Mouse (Mus musculus) ovary, postnatal 10 days (tissue): Measurements from ENCODE around the gene Gzmm.

Experiments
- DNase-seq: peaks from one replicate; pipeline ENCODE4 v3.0.0; 2022; ENCODE audit warnings: low spot score

The Gzmm gene

DNA sequence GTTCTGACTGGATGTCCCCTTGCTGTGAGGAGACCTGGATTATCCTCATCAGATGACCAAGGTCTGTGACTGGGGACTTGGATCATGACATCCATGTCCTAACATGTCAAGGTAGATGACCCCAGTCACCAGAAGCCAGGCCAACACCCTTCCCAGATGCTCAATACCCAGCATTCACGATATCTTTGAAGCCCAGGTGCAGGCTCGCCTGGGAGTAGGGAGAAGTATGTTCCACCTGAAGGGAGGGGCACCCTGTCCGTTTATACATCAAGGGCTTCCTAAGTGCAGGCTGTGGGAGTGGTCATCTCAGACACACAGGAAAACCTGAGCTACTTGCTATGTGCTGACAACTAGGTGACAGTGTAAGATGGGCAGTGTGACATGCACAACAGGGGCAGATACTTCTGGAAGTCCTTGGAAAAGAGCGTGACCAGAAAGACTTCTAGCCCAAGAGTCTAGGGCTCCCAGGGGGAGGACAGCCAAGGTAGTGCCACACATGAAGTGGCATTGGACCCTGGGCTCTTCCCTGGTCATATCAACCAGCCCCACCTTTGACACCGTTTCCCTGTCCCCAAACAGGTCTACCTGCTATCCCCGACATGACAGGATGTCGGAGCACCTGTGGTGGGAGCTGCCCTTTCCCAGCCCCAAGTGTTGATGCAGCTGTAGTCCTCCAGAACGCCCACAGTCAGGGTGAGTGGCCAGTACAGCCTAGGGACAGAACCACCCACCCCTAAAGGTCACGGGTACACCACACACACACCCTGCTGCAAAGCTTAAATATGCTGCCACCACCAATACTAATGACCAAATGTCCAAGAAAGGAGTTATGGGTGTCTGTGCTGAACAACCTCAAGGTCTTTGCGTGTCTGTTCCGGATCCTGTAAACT is 8.0 kb upstream of the Gzmm start:
- DNase-seq, result no peak

DNA sequence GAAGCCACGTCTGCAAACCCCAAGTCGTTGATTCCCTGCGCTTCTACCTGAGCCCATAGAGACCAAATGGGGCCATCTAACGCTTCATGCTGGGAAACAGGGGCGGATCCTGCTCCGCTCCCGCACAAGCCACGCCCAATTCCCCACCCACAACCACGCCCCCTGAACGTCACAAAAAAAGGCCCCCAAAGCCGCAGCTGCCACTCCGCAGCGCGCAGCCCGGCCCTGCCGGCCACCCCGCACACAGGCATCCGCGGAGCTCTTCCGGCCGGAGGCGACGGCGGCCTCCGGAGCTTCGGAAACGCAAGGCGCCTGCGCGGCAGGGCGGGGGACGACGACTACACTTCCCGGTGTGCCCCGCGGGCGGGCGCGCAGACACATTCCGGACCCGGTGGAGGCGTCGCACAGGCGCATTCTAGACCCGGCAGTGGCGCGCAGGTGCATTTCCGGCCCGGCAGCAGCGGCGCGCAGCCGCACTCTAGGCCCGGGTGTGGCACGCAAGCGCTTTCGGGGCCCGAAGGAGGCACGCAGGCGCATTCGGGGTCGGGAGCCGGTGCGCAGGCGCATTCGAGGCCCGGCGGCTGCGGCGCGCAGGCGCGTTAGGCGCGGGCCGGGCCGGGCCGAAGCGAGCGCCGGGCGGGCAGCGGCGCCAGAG is 7.1 kb upstream of the Gzmm start, which contains the start of gene Cdc34:
Cdc34 (plus strand) TSS at position 605 of the 655 bp plus-strand sequence.
- DNase-seq, result peak; percentile 96

DNA sequence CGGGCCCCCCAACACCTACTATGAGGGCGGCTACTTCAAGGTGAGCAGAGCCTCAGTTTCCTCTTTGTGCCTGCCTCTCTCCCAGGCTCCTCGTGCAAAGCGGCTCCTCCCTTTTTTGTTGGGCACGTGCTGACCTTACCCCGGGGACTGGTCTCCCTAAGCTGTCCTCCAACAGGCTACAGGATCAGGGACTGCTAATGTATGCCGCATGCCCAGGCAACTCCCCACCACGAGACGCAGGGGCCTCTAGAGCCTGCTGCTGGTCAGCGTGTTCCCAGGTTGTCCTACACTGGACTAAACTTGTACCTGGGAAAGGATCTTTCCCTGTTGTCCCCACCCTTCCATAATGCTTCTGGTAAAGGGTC is 6.3 kb upstream of the Gzmm start:
- no peak for DNase-seq

DNA sequence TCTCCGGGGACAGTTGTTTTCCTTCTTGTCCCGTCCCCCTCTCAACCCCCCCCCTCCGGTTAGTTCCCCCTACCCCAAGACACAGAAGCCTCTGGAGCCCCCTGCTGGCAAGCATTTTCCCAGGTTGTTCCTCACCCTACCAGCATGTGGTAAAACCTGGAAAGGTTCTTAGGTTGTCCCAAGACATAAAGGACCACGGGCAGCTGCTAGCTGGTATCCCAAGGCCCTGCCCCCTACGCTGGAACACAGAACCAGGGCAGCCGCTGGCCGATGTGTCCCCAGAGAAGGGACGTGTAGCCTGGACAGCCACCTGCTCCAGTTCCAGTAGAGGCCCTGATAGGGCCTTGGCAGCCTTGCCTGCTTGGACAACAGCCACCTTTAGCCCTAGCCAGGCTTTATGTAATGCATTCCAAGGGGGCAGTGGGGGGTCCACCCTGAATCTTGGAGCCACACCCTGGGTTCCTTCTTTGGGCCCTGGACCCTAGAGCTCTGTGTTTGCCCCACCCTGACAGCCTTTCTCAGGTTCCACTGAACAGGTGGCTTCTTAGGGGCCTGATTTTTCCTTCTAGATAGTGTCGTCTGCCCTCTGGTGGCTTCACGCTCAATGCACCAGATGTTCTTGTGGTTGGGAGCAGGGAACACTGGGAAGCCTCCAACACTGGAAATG is 5.8 kb upstream of the Gzmm start:
- DNase-seq, result no peak

DNA sequence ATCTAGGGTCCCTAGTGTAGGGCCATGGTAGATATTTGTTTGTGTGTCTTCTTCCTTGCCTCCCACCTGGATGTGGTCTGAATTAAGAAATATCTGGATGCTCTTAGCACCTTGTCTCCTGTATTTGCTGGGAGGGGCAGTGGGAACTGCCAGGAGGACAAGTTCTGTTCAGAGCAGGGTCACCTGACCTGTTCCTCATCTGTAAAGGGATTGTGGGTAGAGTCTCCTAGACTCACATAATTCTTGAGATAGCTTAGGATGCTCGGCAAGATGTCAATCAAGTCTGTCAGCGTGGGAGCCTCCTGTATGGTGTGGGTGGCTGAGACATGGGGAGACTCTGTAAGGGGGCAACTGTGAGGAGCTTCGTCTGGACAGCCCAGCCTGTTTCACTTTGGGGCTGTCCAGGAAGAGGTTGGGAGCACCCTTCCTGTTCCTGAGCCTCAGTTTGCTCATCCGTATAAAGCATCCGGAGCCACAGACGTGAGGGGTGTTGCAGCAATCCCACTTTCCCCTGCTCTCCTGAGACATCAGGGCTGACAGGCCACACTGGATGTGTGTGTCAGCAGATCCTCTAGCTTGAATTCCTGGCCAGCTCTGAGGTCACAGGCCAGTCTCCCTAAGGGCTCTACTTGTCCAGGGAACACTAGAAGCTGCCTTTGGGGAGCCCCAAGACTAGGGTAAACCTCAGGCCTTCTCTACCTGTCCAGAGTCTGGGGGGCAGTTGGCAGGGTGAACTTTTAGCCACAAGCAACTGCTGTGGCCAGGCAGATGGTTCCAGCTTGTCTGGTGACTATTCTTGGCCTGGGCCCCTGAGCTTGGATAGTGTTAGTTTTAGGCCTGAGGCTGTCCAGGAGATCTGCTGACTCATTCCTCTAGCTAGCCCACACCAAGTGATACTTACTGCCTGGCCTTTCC is 4.8 kb upstream of the Gzmm start:
- DNase-seq, result no peak

DNA sequence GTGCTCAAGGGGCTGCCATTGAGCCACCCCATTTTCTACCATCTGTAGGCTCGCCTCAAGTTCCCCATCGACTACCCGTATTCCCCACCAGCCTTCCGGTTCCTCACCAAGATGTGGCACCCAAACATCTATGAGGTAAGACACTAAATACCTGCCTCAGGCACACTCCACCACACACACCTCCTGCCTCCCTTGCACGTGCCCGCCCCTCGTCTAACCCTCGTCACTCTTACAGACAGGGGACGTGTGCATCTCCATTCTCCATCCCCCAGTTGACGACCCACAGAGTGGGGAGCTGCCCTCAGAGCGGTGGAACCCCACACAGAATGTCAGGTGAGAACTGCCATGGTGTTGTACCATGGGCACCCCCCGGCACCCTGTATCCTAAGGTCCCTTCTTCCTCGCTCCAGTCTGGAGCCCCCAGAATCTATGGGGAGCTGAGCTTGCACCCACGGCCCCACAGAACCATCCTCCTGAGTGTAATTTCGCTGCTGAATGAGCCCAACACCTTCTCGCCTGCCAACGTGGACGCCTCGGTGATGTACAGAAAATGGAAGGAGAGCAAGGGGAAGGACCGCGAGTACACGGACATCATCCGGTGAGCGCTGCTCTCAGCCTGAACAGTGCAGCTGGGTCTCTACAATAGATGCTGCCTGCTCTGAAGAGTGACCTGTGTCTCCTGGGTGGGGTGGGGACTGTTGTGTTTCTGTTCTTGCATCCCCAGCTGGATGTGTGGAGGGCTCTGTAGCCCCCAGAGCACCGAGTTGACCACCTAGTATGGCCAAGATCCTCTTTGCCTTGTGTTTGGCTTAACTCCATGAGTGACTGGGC is 3.8 kb upstream of the Gzmm start:
- DNase-seq, result no peak

DNA sequence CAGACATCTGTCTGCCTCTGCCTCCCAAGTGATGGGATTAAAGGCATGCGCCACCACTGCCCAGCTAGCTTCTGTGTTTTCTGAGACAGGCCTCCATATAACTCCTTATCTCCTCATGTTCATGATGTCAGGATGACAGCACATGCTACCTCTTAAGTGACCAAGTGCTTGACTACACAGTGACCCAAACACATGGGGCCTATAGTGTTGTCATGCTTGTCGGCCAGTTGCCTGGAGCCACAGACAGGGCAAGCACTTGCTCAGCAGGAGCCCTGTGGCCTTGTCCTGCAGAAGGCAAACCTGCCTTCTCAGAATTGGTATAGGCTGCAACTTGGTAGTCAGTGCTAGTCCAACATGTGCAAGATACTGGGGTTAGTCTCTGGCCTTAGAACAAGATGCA is 2.6 kb upstream of the Gzmm start:
- no peak for DNase-seq

DNA sequence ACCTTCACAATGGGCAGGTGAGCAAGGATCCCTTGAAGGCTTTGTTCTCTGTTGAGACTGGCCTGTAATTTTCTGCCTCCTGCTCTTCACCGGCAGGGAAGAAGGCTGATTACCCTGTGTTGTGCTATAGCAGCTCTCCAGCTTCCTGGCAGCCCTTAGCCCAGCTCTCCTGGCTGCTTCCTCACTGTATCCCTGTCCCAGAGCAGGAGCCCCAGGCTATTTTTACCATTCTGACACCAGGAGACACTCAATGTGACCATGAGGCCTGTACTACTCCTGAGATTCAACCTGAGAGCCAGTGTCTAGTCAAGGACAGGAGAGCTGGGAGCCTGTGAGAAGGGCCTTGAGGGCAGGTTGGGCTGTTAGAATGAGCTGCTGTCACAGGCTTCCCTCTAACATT is 2.1 kb upstream of the Gzmm start:
- no peak for DNase-seq

DNA sequence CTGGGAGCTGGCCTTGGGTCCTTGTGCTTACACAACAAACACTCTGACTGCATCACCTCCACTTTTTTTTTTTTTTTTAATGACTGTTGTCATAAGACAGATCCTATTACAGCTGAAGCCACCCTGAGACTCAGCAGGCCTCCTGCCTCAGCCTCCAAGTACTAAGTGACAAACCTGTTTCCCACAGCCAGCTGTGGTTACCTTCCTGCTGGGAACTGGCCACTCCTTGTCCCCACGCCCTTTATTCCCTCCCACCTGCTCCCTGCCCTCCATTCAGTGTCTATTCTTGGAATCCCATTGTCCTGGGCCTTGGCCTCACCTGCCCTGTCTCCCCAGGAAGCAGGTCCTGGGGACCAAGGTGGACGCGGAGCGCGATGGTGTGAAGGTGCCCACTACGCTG is 1.3 kb upstream of the Gzmm start:
- DNase-seq, result no peak

DNA sequence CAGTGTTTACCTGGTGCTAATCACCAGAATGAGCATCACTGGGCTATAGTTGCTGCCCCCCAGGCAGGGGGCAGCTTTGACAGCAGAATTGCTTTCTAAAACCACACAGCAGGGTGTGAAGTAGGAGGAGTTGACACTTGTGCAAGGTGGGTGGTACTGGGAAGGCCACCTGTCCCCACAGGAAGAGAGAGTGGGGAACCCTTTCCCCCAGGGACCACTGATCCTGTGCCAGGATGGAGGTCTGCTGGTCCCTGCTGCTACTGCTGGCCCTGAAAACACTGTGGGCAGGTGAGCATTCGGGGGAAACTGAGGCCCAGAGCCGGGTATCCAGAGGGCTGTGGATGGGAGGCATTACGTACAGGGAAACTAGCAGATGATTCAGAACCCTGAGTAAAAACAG is 358 bp downstream of the Gzmm start:
- DNase-seq, result no peak

DNA sequence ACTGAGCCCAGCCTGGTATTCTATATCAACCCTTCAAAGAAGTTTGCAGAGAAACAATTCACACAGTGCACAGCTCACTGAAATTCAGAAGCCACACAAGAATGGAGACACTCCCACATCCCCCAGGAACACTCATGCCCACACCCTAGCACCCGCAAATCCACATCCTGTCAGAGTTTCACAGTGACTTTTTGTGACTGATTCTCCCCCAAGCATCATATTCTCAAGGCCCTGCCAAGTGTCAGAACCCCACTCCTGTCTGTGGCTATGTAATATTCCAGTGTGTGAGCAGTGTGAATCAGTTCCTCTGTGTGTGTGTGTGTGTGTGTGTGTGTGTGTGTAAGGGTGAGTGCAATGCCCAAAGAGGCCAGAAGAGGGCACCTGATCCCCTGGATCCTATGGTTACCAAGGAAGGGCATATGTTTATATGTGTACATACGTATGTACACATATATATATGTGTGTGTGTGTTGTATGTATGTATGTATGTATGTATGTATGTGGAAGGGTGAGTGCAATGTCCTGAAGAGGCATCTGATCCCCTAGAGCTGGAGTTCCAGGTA is 3.2 kb downstream of the Gzmm start:
- no peak for DNase-seq

DNA sequence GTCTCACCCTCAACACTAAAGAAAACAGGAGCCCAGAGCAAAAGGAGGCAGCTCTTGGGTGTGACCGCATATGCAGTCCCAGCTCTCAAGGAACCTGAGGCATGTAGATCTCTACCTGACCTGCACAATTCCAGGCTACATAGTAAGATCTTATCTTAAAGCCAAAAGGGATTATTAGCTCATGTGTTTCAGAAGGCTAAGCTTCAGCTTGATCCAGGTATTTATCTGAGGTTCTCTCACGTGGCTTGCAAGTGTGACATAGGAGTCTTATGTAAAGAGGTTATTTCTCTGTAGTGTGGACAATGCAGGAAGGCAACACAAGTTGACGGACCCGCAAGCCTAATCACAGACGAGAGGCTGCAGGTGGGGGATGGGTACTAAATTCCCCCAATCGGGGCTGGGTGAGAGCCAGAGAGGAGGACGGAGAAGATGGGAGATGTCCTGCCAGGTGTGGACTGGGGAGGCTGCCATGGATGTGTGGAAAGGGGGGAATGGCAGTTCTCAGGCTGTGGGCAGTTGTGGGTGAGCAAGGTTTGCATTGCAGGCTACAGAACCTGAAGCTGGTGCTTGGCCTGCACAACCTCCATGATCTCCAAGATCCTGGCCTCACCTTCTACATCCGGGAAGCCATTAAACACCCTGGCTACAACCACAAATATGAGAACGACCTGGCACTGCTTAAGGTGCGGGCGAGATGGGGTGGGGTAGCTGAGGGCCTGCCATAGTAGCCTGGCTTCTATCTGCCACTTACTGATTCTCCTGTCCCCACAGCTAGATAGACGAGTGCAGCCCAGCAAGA is 5.0 kb downstream of the Gzmm start:
- DNase-seq, result no peak

DNA sequence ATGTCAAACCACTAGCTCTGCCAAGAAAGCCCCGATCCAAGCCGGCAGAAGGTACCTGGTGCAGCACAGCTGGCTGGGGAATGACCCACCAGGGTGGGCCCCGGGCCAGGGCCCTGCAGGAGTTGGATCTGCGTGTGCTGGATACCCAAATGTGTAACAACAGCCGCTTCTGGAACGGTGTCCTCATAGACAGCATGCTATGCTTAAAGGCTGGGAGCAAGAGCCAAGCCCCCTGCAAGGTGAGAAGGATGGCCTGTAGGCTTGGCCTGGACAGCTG is 5.5 kb downstream of the Gzmm start:
- no peak for DNase-seq

DNA sequence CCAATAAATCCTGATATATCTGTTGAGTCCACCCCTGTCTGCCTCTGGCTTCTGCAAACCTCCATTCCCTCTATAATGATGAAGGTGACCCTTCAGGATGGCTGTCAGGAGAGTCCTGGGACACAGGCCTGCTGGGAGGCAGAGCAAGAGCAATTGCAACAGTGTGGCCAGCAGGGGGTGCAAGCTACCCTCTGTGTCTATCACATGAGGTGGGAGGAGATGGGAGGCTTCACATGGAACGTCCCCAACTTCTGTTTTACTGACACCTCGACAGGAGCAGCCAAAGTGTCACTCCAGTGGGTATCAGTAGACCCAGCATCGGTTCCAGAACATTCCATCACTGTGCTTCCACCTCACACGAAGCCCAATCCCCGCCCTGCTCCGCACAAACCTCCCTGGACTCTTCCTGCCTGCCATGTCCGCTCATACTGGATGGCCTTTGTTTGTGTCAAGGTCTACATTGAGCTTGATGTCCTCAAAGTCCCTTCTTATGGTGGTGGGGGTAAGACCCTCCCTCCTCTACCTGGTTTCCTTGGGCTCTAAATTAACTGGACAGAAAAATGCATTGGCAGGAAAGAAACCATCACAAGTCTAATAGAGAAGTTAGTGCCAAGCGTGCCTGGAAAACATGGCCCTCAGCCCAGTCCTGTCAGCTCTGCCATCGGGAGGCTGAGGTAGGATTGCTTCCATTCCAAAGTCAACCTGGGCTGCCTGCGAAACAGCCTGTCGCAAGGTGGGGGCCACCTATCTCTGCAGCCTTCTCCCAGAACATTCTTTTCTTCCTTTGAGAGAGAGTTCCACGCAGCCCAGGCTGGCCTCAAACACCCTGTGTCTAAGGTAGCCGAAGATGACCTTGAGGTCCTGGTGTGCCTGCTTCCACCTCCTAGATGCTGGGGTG is 6.7 kb downstream of the Gzmm start:
- DNase-seq, result no peak

DNA sequence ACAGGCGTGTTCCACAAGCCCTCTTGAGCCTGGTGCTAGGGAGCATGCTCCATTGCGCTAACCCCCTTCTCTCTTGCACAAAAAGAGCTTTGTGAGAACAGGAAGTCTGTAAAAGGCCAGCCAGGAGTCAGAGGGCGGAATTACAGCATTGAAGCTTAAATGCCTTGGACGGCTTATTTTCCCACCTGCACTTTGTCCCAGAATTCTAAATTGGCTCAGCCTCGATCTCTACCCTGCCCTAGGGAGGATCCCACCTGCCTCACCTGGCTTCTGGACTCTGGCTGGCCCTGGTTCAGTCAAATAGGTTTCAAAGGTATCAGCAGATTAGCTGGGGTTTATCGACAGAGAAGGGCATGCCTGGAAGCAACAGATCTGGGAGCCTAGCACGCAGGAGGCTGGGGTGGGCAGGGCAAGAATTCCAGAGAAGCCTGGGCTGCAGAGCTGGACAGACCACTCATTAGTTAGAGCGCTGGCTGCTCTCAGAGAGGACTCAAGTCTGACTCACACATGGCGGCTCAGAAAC is 7.4 kb downstream of the Gzmm start:
- no peak for DNase-seq

DNA sequence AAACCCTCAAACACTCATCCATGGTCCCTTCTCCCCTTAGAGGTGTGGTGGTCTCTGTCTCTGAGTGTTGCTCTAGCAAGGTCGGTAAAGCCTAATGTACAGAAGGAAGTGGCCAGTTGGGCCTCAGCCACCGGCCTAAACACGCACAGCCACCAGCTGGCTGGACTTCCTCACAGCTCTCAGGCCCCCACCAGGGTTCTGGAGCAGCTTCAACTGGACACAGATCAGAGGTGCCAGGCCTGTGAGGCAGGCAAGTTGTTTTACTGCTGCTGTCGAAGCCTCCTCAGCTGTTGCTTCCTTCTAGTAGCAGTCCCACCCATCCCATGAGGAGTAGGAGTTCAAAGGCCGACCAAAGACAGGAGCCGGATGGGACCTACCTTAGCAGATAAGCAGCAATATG is 9.1 kb downstream of the Gzmm start:
- no peak for DNase-seq

DNA sequence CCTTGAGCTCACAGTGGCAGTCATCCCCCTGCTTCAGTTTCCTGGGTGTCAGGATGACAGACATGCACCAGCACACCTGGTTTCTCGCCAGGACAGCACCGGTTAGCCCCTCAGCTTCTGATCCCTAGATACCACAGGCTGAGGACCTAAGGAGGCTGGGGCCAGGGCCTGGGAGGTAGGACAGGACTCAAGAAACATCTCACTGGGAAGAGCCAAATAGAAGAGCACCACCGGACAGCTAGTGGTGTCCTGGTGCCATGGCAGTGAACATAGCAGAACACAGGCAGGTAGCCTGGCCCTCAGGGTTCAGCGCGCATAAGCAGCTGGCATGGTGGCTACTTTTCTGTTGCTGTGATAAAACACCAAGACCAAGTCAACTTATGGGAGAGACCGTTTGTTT is 9.6 kb downstream of the Gzmm start:
- no peak for DNase-seq

DNA sequence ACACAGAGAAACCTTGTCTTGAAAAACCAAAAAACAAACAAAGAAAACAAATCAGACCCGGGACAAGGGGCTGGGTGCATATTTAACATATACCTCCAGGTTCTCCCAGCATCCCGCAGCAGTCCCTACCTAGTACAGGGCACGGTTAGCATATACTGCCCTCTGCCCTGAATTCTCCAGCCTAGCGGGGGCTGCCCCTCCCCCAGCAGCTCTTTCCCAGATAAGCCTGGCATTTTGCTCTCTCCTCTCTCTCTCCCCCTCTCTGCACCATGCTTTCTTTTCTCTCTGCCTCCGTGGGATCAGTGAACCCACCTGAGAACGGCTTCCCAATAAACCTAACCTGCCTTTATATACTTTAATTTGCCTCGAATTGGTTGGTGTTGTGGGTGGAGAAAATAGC is 11.9 kb downstream of the Gzmm start:
- no peak for DNase-seq
